Mouse (Mus musculus) cerebellum, postnatal 4 days (tissue): ENCODE results near the gene Gm4981.
A peak's percentile ranks its signal among the peaks of the same experiment; 100 is the strongest.
"Not testable (repeated sequence)": the region's sequence is repeated elsewhere in the genome, so short reads cannot be mapped to it uniquely, and the experiment has no call there.

Experiments
- DNase-seq, 2 experiments: peaks; one replicate each; pipeline ENCODE4 v3.0.0; 2022; ENCODE audit warnings: low spot score in 2 of 2, mixed read lengths in 1 of 2

Gm4981 gene

GRCm38 (mm10) chr10:58223161-58223560, 13.3 kb downstream of the Gm4981 start:
- DNase-seq, result not testable (repeated sequence)

- DNase-seq, result not testable (repeated sequence)
These were observed 14.9 kb downstream of the Gm4981 start for GRCm38 (mm10) chr10:58221571-58221970.

GRCm38 (mm10) chr10:58220726-58221125, 15.8 kb downstream of the Gm4981 start:
- peak in 1 of 2 experiments; percentile 51 for DNase-seq

GRCm38 (mm10) chr10:58217366-58217765, 19.1 kb downstream of the Gm4981 start:
- no peak for DNase-seq

GRCm38 (mm10) chr10:58215353-58215752, 21.1 kb downstream of the Gm4981 start:
- no peak for DNase-seq

- no peak for DNase-seq
These were observed 21.6 kb downstream of the Gm4981 start for GRCm38 (mm10) chr10:58214934-58215333.

- DNase-seq, result no peak
These were observed 22.0 kb downstream of the Gm4981 start for GRCm38 (mm10) chr10:58214497-58214896.

GRCm38 (mm10) chr10:58212230-58212629, 24.3 kb downstream of the Gm4981 start:
- no peak for DNase-seq

GRCm38 (mm10) chr10:58211213-58211612, 25.3 kb downstream of the Gm4981 start:
- DNase-seq, result no peak

- DNase-seq, result no peak
These were observed 26.0 kb downstream of the Gm4981 start for GRCm38 (mm10) chr10:58210514-58210913.

GRCm38 (mm10) chr10:58209710-58210467, 26.6 kb downstream of the Gm4981 start:
- no peak for DNase-seq

- no peak for DNase-seq
These were observed 29.7 kb downstream of the Gm4981 start for GRCm38 (mm10) chr10:58206639-58207404.

GRCm38 (mm10) chr10:58205986-58206385, 30.5 kb downstream of the Gm4981 start:
- DNase-seq, result no peak
